Mouse (Mus musculus) lung, postnatal 10 days (tissue): ENCODE measurements at regions not wholly inside any gene's neighbourhood (a gene's known extent, or its start where the extent isn't known, plus 50 kb on each side); places are given as distances from the start of the nearest gene placed in this dataset.

Experiments used
- DNase-seq: peaks from one replicate; pipeline ENCODE4 v3.0.0; 2021

- DNase-seq = no peak
Measured at GRCm38 (mm10) chr8:107642241-107642640, 54.0 kb upstream of the Psmd7 start.

DNA sequence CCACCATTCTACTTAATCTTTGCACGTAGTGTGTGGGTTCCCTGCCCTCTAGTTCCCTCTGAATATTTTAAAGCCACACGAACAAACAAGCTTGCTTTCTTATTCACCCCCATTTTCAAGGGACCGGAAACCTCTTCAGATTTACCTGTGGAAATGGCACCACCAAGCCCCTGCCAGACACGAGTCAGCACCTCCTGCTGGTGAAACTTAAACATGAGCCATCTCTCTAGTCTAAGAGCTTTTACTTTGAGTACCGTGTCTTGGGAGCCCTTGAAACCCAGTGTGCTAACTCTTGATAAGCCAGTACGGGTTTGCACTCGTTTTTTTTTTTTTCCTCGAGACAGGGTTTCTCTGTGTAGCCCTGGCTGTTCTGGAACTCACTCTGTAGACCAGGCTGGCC, 59.7 kb upstream of the Psmd7 start:
- DNase-seq = no peak

DNA sequence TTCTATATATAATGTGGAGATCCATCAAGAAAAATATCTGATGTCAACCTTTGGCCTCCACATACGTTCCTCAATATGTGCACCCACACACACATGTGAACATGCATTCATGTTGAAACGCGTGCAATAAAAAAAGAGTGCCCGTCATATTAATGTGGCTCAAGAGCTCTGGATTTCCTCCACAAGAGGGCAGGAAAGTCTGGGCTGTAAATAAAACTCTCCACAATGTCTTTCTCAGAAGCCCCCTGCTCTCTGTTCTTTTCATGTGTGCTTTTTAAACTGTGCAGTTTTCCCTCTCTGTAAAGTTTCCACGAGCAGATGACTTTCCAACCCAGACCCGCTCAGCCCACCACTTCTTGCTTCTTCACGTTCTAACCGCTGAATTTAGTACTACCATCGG, 62.0 kb upstream of the Psmd7 start:
- no peak for DNase-seq

DNA sequence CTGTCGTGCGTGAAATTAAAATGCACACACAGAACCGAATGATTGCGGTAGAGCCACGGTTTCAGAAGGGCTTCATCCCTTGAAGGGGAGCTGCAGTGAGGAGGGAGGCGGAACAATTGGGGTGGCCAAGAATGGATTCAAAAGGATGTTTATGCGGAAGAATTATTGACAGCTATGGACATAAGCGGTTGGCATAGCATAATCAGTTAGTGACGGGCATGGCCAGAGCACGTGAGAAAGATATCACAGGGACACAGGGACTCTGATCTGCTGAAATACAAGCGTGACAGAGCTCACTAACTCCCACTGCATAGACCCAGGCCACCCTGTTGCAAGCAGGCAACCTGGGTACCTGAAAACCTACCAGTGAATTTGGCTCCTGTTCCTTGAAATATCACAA, 63.2 kb upstream of the Psmd7 start:
- no peak for DNase-seq

GRCm38 (mm10) chr8:107652226-107652625, 64.0 kb upstream of the Psmd7 start:
- no peak for DNase-seq

DNA sequence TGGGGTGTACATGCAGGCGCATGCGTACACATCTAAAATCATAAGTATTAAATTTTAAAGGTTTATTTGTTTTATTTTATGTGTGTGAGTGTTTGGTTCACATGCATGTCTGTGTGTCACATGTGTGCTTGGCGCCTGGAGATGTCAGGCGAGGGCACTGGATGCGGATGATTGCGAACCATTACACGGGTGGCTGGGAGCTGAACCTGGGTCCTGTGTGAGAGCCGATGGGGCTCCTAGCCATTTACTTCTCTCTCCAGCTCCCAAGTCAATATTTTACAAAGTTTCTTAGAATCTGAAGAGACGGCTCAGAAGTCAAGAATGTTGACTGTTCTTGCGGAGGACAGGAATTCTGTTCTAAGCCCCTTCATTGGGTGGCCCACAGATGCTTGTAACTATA, 65.4 kb upstream of the Psmd7 start:
- DNase-seq = no peak

- DNase-seq = no peak
Measured at GRCm38 (mm10) chr8:107656622-107657021, 68.4 kb upstream of the Psmd7 start.

DNA sequence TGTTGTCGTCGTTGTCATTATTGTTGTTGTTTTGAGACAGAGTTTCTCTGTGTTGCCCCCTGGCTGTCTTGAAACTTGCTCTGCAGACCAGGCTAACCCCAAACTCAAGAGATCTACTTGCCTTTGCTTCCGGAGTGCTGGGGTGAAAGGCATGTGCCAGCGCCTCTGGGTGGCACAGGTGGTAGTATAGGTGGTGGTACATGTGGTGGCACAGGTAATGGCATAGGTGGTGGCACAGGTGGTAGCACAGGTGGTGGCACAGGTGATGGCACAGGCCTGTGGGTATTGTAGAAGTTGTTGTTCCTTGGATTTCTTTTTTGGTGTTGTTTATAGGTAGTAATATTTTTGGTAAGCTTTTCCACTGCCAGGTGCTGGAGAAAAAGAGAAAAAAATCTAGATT, 69.5 kb upstream of the Psmd7 start:
- DNase-seq = no peak

- DNase-seq = no peak
Measured at GRCm38 (mm10) chr8:107658386-107658785, 70.1 kb upstream of the Psmd7 start.

GRCm38 (mm10) chr8:107660624-107661023, 72.4 kb upstream of the Psmd7 start:
- DNase-seq = no peak

DNA sequence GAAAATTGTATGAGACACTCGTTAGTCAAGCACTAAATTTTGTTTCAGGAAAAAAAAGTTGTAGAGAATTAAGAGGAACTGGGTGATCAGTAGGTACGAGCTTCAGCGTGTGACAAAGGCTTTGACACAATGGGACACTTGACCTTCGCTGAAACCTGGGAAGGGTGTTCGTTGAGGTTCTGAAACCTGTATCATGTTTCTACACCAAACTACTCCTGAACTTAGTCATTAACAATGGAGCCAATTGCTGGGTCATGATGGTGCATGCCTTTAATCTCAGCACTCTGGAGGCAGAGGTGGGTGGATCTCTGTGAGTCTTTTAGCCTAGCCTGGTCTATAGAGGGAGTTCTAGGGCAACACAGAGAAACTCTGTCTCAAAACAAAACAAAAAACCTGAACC, 81.3 kb upstream of the Psmd7 start:
- DNase-seq = no peak

- DNase-seq = peak; percentile 6
Measured at GRCm38 (mm10) chr8:107671471-107671870, 83.2 kb upstream of the Psmd7 start.

DNA sequence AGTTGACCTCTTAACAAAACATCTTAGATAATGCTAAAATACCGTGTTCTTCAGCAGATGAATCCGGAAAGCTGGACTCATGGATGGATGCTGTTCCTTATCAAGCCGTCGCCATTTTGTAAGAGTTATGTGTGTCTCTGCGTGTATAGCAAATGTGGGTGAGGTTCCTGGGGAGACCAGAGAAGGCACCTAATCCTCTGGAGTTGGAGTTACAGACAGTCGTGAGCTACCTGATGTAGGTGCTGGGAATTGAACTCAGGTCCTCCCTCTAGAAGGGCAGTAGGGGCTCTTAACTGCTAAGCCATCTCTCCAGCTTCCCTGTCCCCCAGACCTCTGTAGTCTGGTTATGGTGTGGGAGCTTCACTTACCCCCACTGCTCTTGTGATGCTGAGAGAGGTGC, 84.4 kb upstream of the Psmd7 start:
- no peak for DNase-seq

DNA sequence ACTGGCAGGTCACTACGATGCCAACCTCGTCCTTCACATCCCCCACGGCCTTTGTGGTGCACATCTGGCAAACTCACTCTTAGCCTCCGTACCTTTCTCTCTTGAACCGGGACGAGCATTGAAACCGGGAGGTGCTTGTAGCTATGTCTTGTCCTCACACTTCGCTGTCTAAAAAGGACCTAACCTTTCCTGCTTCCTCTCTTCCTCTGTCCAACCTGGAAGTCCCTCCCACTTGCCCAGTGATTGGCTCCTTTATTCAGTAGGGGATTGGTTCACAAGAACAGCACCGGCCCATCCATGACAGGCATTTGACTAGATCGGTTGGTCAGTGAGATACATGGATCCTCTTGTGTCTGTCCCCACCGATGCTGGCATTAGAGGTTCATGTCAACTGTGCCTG, 93.8 kb upstream of the Psmd7 start:
- no peak for DNase-seq

GRCm38 (mm10) chr8:107684721-107685691, 96.7 kb upstream of the Psmd7 start:
- DNase-seq = peak; percentile 33

DNA sequence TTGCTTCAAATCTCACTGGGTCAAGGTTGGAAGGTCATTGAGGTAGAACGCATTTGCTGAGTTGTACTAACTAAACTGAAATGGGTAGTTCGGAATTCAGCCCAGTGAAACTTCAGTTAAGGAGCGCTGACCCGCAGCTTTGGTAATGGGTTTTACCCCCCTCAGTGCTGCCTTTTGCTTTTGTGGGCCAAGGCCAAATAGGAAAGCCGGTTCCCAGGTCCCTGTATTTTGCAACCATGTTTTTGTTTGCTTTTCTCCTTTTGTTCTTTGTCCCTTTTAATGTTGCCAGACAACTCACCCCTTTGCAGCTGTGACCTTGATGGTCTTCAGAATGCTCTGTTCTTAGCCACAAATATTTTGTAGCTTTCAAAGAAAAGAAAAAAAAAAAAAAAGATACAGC, 98.7 kb upstream of the Psmd7 start:
- DNase-seq = no peak

DNA sequence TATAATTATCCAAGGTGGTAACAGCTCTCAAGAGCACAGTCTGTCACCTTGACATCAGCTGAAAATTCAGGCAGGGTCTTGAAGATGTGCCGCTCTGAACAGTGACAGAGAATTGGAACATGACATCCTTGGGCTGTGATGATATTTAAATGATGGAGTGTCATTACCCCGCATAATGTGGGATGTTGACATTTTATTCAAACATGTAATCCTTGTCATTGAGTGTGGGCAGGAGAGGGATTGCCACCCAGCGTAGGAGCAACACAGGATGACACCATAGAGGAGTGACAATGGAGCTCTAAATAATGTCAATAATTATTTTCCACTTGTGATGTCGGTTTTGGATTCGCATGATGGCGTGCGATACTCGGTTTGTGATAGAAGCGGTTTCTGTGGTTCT, 99.3 kb upstream of the Psmd7 start:
- no peak for DNase-seq

DNA sequence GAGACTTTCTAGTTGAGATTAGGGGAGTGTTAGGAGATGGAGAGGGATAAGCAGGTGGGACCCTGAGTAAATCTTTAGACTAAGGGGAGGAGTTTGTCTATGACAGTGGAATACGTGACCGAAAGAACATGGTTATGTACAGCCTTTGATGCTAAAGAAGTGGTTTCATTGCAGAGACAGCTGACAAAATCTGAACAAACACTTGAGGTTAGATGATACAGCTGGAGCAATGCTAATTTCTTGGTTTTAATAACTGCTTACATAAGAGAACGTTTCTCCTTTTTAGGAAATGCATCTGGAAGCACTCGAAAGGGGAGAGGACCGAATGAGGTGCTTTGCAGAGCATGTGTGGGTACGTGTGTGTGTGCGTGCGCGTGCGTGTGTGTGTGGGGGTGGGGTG, 100.8 kb upstream of the Psmd7 start:
- DNase-seq = no peak

DNA sequence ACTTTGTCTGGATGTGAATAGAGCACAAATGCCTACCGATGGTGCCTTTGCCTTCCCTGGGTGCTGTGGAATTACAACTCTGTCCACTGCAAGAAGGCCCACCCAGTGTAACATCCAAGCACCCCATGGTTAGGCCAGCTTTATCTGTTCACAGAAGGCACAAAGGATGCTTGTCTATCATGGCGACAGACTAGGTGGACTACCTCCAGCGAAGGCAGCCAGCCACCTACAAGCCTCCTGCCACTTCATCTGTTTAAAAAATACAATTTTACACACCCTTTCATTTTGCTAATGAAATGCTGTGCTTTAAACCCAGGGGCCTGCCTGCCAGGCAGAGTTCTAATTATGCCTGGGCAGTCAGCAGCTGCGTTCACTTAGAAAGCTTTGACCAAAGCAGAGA, 103.0 kb upstream of the Psmd7 start:
- DNase-seq = no peak

- DNase-seq = no peak
Measured at GRCm38 (mm10) chr8:107696384-107697346, 108.4 kb upstream of the Psmd7 start.

DNA sequence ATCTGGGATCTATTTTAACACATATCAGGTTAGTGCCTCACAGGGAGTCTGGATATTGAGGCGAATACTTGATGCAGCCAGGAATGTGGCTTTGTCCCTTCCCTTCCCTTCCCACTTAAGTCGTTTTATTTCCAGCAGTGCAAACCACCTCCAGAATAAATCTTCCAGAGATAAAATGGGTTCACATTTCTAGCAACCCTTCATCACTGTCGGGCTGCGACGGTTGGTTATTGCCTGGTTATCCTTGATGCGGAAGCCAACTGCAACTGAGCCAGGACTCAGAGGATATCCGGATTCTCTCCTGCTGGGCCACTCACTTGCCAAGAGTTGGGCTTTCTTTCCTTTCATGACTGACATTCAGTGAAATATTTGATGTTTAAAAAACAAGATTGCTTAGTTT, 111.0 kb upstream of the Psmd7 start:
- no peak for DNase-seq

- DNase-seq = no peak
Measured at GRCm38 (mm10) chr8:107699759-107700158, 111.5 kb upstream of the Psmd7 start.

GRCm38 (mm10) chr8:107715901-107716300, 127.6 kb upstream of the Psmd7 start:
- no peak for DNase-seq

DNA sequence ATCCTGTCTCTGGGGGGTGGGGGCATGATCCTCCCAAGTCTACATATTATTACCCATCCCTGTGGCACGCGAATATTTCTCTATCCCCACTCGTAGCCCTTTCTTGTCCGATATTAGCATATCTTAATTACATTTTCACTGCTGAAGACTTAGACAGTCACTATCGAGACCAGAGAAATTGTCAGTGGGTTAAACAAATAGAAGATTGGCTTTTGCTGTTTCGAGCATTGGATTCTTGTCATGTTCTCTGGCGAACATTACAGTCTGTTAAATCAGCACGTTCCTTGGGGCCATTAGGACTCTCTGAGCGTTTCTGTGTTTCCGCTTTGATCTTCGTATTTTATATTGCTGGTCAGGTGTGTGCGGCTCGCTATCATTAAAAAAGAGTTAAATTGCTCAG, 129.6 kb upstream of the Psmd7 start:
- no peak for DNase-seq
